Mouse (Mus musculus) ES-E14 (cell line): ENCODE results near the gene 1700109H08Rik. TPM values are rescaled to one million over a fixed set of nuclear protein-coding genes. Genes with fewer than 3 reads are reported as not detected.
"Not testable (repeated sequence)": the region's sequence is repeated elsewhere in the genome, so short reads cannot be mapped to it uniquely, and the experiment has no call there.

Experiments
- DNase-seq: peaks from one replicate; pipeline ENCODE4 v3.0.0-alpha.2; 2013; ENCODE audit warnings: low read depth, low spot score
- H3K27ac ChIP-seq: 2 replicates; pipeline ENCODE4 v1.5.1; 2012; ENCODE audit warnings: low read depth, mild to moderate bottlenecking, low read length, moderate library complexity, mixed read lengths; ENCODE audit not compliant: poor library complexity, insufficient read depth, severe bottlenecking
- H3K36me3 ChIP-seq: 2 replicates; pipeline ENCODE4 v1.6.1; 2012; ENCODE audit warnings: mild to moderate bottlenecking, low read length, moderate library complexity, mixed read lengths; ENCODE audit not compliant: control insufficient read depth, poor library complexity, insufficient read depth, severe bottlenecking
- H3K4me1 ChIP-seq, 2 experiments: fragments of 150-350 bp in 1 of 2; sonication (generic) in 1 of 2; 2 replicates each; pipeline ENCODE4 v1.6.1; 2012; ENCODE audit warnings: low read length in 2 of 2, mild to moderate bottlenecking in 1 of 2, mixed read lengths in 1 of 2; ENCODE audit not compliant: control insufficient read depth in 2 of 2, insufficient read depth in 2 of 2, poor library complexity in 1 of 2
- H3K4me3 ChIP-seq, 2 experiments: fragments of 150-350 bp in 1 of 2; sonication (generic) in 1 of 2; 2 replicates each; pipeline ENCODE4 v1.5.1; 2012; ENCODE audit warnings: low read length in 2 of 2, low read depth in 1 of 2, mild to moderate bottlenecking in 1 of 2, mixed read lengths in 1 of 2; ENCODE audit not compliant: insufficient read depth in 1 of 2, poor library complexity in 1 of 2, severe bottlenecking in 1 of 2
- H3K9ac ChIP-seq: 2 replicates; pipeline ENCODE4 v1.6.1; 2012; ENCODE audit warnings: low read depth, mild to moderate bottlenecking, low read length, mixed read lengths; ENCODE audit not compliant: poor library complexity, insufficient read depth, severe bottlenecking
- H3K9me3 ChIP-seq: fragments of 150-350 bp; sonication (generic); 2 replicates; pipeline ENCODE4 v1.6.1; 2012; ENCODE audit warnings: low read depth, mild to moderate bottlenecking, low read length; ENCODE audit not compliant: control insufficient read depth, insufficient read depth
- CHD2 ChIP-seq: IDR thresholded peaks from 2 replicates; pipeline ENCODE4 v1.6.1; 2014; ENCODE audit warnings: mild to moderate bottlenecking, low read depth, low read length, inconsistent platforms
- HCFC1 ChIP-seq: IDR thresholded peaks from 2 replicates; pipeline ENCODE4 v1.6.1; 2012; ENCODE audit warnings: low read length, inconsistent platforms, borderline replicate concordance; ENCODE audit not compliant: insufficient read depth
- MAFK ChIP-seq: IDR thresholded peaks from 2 replicates; pipeline ENCODE4 v1.6.1; 2014; ENCODE audit warnings: mild to moderate bottlenecking, low read depth, low read length, inconsistent platforms; ENCODE audit not compliant: insufficient read depth
- ZC3H11A ChIP-seq: IDR thresholded peaks from 2 replicates; pipeline ENCODE4 v1.6.1; 2012; ENCODE audit warnings: low read depth, mild to moderate bottlenecking, inconsistent platforms, low read length, borderline replicate concordance
- ZNF384 ChIP-seq: IDR thresholded peaks from 2 replicates; pipeline ENCODE4 v1.6.1; 2012; ENCODE audit warnings: low read depth, low read length, inconsistent platforms
- in situ Hi-C, 2 experiments: fragments of 600-800 bp; cut with MboI; formaldehyde crosslinking; loops; one replicate each; pipeline ENCODE4 v1.15.1; 2025; ENCODE audit warnings: low sequenced_read_pairs in 2 of 2, inconsistent platforms in 1 of 2; ENCODE audit not compliant: unreplicated experiment in 2 of 2
- total RNA-seq: library from RNA; depleted of rRNA; stranded (reverse); fragments of 300-350 nt; gene quantifications from 2 replicates; pipeline ENCODE4 v1.2.3, GENCODE M21; 2012

The 1700109H08Rik gene
- total RNA-seq, 1 experiment: 6.2 TPM

DNA sequence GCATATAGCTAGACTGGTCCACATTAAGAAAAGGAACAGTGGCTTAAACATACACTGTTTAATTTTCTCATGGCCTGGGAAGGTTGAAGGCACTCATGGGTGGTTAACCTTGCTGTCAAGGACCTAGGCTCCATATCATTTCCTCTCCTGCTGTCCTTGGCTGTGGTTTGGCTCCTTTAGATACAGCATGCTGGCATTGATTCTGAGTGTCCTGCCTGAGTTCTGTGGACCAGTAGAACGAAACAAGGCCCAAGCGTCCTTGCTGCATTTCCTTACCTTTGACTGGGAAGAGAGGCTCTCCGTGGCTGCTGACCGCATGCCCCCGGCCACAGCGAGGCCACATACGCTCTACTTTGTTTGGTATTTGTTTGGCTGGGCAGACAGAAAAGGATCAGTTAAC, 37.9 kb downstream of the 1700109H08Rik start:
- peaks cover 12% of the 10 kb centered on the region for H3K36me3 ChIP-seq
- TF ChIP-seq ZC3H11A: no peak
- no peak for TF ChIP-seq CHD2
- TF ChIP-seq MAFK: no peak
- TF ChIP-seq ZNF384: no peak
- TF ChIP-seq HCFC1: no peak
- no peak for DNase-seq
- in situ Hi-C loops: no loop called here
- no peak overlapping the region for H3K4me3 ChIP-seq
- no peak overlapping the region for H3K9ac ChIP-seq
- H3K4me1 ChIP-seq: no peaks in the 10 kb centered on the region
- no peaks in the 10 kb centered on the region for H3K9me3 ChIP-seq
- no peak overlapping the region for H3K27ac ChIP-seq

DNA sequence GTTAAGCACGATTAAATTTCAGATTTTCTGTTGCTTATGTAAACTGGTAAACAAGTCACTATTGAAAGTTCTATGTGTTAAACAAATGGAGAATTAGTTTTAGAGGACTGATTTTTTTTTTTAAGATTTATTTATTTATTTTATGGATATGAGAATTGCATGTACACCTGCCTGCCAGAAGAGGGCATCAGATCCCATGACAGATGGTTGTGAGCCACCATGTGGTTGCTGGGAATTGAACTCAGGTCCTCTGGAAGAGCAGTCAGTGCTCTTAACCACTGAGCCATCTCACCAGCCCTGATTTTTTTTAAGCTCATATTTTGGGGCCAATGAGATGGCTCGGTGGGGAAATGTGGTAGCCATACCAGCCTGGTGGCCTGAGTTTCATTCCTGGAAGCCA, 40.5 kb downstream of the 1700109H08Rik start:
- H3K27ac ChIP-seq, in situ Hi-C loops, H3K9ac ChIP-seq, H3K4me1 ChIP-seq, H3K4me3 ChIP-seq, DNase-seq, H3K9me3 ChIP-seq, H3K36me3 ChIP-seq: not testable (repeated sequence)

DNA sequence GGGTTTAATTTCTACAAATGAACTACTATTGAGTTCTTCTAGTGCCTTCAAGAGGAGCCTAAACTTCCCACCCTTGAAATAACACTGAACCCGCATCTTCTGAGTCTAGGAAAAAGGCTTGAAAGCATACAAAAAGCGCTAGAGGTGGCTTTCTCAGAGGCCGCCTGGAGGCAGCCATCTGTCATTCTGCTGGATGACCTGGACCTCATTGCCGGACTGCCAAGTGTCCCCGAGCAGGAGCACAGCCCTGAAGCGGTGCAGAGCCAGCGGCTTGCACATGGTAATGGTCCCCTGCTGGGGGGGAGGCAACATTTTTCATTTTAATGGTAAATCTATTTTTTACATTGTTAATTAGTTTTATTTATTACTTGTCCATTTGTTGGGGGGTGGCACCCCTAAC, 49.1 kb downstream of the 1700109H08Rik start:
- Histone ChIP-seq H3K9me3 (no peaks in the 10 kb centered on the region), H3K36me3 (peaks cover 8% of the 10 kb centered on the region), H3K4me3 (no peak overlapping the region), H3K9ac (no peak overlapping the region), H3K4me1 (0 out of 4 replicates have a peak, but pooled peaks cover 0 to 2% of the 10 kb centered on the region in 2 experiments), H3K27ac (no peak overlapping the region)
- in situ Hi-C loops: no loop called here
- TF ChIP-seq ZC3H11A: no peak
- DNase-seq: no peak

DNA sequence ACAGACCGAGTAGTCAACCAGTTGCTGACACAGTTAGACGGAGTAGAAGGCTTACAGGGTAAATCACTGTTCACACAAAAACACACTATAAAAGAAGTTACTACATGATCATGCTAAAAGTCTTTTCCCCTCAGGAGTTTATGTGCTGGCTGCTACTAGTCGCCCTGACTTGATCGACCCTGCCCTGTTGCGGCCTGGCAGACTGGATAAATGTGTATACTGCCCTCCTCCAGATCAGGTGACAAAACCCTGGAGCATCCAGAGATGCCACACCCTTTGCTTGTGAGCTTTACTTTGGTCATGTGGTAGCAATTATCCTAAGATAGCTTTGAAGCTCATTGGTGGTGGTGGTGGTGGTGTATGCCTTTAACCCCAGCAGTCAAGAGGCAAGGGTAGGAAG, 58.7 kb downstream of the 1700109H08Rik start:
- H3K27ac ChIP-seq: no peak overlapping the region
- in situ Hi-C loops: no loop called here
- no peak overlapping the region for H3K4me3 ChIP-seq
- DNase-seq: no peak
- no peak overlapping the region for H3K9ac ChIP-seq
- H3K36me3 ChIP-seq: 0 out of 2 replicates have a peak, but pooled peaks cover 1% of the 10 kb centered on the region
- TF ChIP-seq ZNF384: no peak
- TF ChIP-seq ZC3H11A: no peak
- TF ChIP-seq MAFK: no peak
- no peak for TF ChIP-seq HCFC1
- TF ChIP-seq CHD2: no peak
- H3K9me3 ChIP-seq: no peaks in the 10 kb centered on the region
- peaks cover 0 to 2% of the 10 kb centered on the region in 2 experiments; a peak in 1 of 4 replicates for H3K4me1 ChIP-seq

DNA sequence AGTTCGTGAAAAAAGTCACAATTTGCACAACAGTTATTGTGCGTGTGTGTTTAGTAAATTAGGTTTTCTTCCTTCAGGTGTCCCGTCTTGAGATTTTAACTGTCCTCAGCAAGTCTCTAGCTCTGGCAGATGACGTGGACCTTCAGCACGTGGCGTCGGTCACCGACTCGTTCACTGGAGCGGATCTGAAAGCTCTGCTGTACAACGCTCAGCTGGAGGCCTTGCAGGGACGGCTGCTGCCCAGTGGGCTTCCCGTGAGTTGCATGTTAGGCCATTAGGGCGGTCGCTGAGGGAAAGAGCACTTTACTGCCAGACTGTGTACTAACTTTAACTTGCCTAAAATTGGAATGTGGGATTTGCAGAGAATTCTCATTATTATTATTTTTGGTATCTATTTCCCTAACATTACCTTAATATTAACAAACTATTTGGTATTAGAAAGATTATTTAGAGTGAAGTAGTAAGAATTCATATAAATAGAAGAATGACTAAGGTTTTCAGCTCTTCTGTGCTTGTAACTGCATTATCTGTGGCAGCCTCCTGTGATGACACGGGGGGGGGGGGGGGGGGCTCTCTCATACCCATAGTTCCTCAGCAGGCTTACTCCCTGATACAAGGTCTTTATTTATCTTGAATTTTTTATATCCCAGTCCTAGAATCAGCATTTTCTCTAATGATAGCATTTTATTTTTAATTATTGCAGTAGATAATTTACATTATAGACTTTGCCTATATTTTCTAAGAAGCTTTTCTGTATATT, 60.3 kb downstream of the 1700109H08Rik start:
- Histone ChIP-seq H3K36me3 (0 out of 2 replicates have a peak, but pooled peaks cover 1% of the 10 kb centered on the region), H3K9me3 (no peaks in the 10 kb centered on the region), H3K4me3 (no peak overlapping the region), H3K9ac (no peak overlapping the region), H3K27ac (no peak overlapping the region), H3K4me1 (peaks cover 0 to 2% of the 10 kb centered on the region in 2 experiments; a peak in 1 of 4 replicates)
- no peak for DNase-seq
- in situ Hi-C loops: no loop called here
- TF ChIP-seq ZC3H11A (no peak), ZNF384 (no peak), HCFC1 (no peak), CHD2 (no peak), MAFK (no peak)
